Mouse (Mus musculus): ENCODE measurements at regions not wholly inside any gene's neighbourhood (a gene's known extent, or its start where the extent isn't known, plus 50 kb on each side); places are given as distances from the start of the nearest gene placed in this dataset.

DNA sequence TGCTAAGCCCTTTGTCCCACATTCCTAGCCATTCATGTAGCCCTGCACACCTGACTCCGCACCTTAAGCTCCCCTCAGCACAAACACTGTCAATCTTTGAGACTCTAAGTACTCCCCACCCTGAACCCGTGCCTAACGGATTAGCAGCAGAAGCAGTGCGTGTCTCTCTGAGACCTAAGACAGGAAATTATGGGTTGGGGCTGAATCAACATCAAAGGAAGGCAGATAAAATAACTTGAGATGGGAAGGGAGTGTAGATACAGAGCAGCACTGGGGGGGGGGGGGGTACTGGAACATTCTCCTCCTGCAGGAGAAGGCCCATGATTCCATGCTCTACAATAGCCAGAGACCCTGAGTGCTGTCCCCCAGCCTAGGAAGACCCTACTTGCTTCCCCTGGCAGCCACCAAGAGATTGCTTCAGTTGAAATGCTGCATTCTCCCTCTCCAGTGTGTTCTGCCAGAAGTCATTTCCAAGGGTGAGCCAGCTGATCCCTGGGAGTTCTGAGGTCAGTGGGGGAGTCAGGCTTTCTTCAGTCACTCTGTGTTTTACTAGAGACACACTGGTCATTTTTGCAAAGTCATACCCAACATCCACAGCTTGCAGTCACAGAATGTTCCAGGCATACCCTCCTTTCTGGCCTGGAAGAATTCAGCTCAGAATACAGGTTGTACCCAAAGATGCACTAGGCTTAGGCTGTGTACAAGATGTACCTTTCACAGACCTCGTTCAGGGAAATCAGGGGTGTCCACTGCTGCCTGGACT lies 71.4 kb downstream of the Rhob start:
- H3K4me3 ChIP-seq = no peak overlapping the region
- no peak for TF ChIP-seq CTCF (conservative IDR thresholded peaks at IDR 0.05)
- no peak for DNase-seq (ENCODE audit: low spot score in 2 of 2)
- H3K27ac ChIP-seq = no peak overlapping the region

DNA sequence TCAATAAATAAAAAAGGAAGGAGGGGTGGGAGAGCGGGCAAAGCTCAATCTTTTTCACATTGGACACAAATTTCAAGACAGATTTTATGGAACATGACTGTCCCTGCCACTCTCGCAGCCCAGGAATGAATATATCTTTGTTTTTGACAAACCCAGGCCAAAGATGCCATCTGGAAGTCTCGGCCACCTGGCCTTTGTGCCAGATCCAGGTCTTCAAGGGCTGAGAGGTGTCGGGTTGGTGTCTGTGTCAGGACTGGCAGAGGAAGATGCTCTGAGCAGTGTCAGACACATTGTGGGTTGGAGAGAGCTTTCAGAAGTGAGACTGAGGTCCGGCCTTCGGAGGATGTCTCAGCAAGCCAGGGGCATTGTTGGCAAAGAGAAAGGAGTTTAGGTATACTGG lies 75.3 kb downstream of the Rhob start:
- Histone ChIP-seq H3K4me3 (no peak overlapping the region), H3K27ac (no peak overlapping the region)
- no peak for DNase-seq (ENCODE audit: low spot score in 2 of 2)

GRCm38 (mm10) chr12:8422676-8423075 lies 77.1 kb downstream of the Rhob start:
- DNase-seq (ENCODE audit: low spot score in 2 of 2) = no peak
- H3K27ac ChIP-seq = peak overlapping the region; percentile 89
- TF ChIP-seq CTCF (conservative IDR thresholded peaks at IDR 0.05) = no peak

More for the DNA sequence above, 75.3 kb downstream of the Rhob start:
- no peak for TF ChIP-seq CTCF (conservative IDR thresholded peaks at IDR 0.05)

GRCm38 (mm10) chr12:8421271-8421567 lies 78.6 kb downstream of the Rhob start:
- Histone ChIP-seq H3K27ac (no peak overlapping the region), H3K4me3 (no peak overlapping the region)
- no peak for DNase-seq (ENCODE audit: low spot score in 2 of 2)
- no peak for TF ChIP-seq CTCF (conservative IDR thresholded peaks at IDR 0.05)

More at GRCm38 (mm10) chr12:8422676-8423075, 77.1 kb downstream of the Rhob start:
- H3K4me3 ChIP-seq = no peak overlapping the region

GRCm38 (mm10) chr12:8420511-8421270 lies 79.1 kb downstream of the Rhob start:
- no peak for TF ChIP-seq CTCF (conservative IDR thresholded peaks at IDR 0.05)
- no peak for DNase-seq (ENCODE audit: low spot score in 2 of 2)

DNA sequence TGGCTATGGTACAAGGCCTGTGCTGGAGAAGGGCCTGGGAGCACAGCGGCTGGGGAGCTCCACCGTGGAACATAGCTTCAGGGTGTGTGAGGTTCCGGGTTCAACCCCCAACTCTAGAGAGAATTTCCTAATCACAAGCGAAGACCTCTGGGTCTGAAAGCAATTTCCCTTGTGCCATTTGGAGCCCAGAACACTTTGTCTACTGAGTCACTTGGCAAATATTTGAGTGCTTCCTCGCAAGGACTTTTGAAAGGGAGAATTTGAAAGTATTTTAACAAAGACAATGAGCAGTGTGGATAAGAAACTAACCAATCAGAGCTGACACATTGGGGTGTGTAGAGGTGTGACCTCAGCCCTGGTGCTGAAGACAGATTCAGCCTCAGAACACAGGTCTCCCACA lies 80.9 kb downstream of the Rhob start:
- Histone ChIP-seq H3K27ac (no peak overlapping the region), H3K4me3 (no peak overlapping the region)
- no peak for DNase-seq (ENCODE audit: low spot score in 2 of 2)
- no peak for TF ChIP-seq CTCF (conservative IDR thresholded peaks at IDR 0.05)

More at GRCm38 (mm10) chr12:8420511-8421270, 79.1 kb downstream of the Rhob start:
- no peak overlapping the region for H3K27ac ChIP-seq
- no peak overlapping the region for H3K4me3 ChIP-seq

DNA sequence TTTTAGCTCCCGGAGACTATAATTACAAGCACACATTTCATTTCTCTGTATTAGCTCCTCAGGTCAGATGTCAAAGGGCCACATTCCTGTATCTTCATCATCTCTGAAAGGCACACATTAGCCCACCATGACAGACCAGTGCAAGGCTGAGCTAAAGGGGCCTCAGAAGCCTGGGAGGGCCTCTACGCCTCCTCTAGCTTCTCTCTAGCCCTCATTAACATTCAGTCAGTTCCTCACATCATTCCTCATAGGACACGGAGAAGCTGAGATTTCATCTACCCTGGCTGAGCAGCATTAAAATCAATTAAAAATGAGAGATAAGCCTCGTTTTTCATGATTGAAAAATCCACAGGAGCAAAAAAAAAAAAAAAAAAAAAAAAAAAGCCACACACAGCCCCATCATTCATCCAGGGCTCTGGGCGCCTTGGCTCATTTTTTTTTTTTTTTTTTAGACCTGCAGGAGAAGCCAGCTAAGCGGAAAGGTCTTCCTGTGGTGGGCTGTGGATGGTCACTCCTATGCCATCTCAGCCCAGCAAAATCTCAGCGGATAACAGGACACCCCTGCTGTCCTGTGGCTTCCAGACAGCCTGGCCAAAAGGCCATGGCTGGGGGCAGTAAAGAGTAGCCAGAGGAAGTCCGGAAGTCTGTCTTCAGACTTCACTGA lies 82.5 kb downstream of the Rhob start:
- Histone ChIP-seq H3K27ac (no peak overlapping the region), H3K4me3 (no peak overlapping the region)
- TF ChIP-seq CTCF (conservative IDR thresholded peaks at IDR 0.05) = no peak
- no peak for DNase-seq (ENCODE audit: low spot score in 2 of 2)

DNA sequence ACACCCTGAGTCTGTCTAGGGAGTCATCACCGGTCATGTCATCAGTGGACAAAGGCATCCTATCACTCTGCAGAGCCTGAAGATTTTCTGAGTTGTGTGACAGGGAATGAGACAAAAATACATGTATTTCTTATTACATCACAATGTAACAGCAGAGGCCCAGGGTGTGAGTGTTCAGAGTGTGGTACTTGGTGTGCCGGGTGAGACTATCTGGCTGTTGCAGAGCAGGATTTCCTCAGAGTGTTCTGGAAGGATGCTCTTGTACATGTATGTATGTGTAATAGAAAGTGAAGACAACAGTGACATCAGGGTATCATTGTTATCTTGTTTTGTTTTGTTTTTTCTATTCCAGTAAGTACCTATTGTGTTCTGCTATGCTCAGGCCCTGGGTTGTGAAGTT lies 87.7 kb downstream of the Rhob start:
- H3K27ac ChIP-seq = no peak overlapping the region
- DNase-seq (ENCODE audit: low spot score in 2 of 2) = no peak
- TF ChIP-seq CTCF (conservative IDR thresholded peaks at IDR 0.05) = no peak
- no peak overlapping the region for H3K4me3 ChIP-seq

DNA sequence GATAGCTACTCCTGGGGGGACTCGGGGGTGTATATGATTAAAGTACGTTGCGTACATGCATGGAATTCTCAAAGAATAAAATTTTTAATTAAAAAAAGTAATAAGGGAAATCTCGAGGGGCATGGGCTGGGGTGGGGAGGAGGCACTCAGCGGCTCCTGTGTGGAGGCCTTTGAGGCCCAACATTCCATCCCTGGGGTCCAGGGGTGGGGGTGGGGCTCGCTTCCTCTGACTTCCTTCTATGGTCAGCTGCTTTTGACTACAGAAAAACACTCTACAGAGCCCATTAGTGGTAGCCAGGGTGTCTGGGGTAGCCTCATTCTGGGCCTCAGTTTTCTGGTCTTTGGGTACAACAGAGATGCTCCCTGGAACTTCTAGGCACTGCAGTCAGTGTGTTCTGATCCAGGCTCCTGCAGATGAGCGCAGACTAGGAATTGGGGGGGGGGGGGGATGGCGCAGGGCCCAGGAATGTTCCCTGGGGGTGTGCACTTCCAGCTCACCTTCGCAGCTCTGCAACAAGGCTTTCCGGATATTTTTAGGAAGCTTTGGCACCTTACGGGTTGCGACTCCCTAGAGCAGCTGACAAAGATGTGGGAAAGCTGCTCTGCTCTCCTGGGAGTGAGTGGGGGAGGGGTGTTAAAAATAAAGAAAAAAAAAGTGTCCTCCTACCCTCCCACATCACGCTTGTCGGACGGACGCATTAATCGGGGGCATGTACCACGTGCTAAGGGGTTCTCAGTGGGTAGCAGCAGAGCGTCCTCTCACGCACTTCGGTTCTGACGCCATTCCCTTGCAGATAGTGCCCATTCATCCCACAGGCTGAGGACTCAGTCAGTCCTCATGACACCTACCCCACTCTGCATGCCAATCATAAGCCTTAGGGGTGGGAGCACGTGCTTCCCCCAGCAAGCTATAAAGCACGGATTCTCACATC lies 89.1 kb downstream of the Rhob start:
- no peak overlapping the region for H3K27ac ChIP-seq
- no peak overlapping the region for H3K4me3 ChIP-seq
- TF ChIP-seq CTCF (conservative IDR thresholded peaks at IDR 0.05) = no peak
- no peak for DNase-seq (ENCODE audit: low spot score in 2 of 2)

GRCm38 (mm10) chr12:8402084-8402483 lies 88.9 kb downstream of the Hs1bp3 start:
- TF ChIP-seq CTCF (conservative IDR thresholded peaks at IDR 0.05) = no peak
- no peak for DNase-seq (ENCODE audit: low spot score in 2 of 2)
- H3K27ac ChIP-seq = 0 out of 2 replicates have a peak overlapping the region, but pooled peaks have one; percentile 39
- H3K4me3 ChIP-seq = no peak overlapping the region

GRCm38 (mm10) chr12:8401376-8401775 lies 88.1 kb downstream of the Hs1bp3 start:
- TF ChIP-seq CTCF (conservative IDR thresholded peaks at IDR 0.05) = no peak
- H3K4me3 ChIP-seq = no peak overlapping the region
- peak overlapping the region; percentile 52; the same call in 1 of the 2 replicates for H3K27ac ChIP-seq
- no peak for DNase-seq (ENCODE audit: low spot score in 2 of 2)

DNA sequence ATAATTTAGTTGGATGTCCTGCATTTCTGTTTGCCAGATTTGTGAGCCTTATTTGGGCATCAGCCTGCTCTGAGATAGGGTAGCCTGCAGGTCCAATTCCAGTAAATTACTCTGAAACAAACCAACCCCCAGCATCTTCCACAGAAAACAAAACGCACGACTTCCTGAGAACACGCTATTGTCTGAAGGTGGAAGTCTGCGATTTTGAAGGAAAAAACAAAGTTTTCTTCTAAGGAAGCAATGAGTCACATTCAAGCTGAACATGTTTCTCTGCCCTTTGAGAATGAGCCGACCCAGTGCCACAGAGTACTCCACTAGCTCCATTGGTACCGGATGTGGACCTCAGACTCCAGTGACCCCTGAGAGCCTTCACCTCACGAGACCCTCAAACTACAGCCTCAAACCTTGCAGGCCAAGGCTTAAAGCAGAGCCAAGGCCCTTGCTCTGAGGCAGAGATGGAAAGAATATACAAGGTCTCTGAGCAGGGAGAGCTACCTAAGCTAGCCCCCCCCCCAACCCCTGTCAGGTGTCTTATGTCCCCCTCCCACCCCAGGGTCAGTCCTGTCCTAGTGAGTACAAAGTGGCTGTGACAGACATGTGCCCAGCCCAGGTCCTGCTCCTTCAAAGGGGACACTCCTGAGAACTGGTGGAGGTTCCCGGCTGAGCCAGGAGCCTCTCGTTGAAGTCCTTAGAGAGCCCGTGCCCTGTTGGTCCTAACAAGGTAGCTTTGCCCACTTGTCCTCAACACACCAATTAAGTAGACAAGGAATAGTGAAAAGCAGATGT lies 87.3 kb downstream of the Hs1bp3 start:
- Histone ChIP-seq H3K27ac (peak overlapping the region; percentile 55; the same call in 1 of the 2 replicates), H3K4me3 (no peak overlapping the region)
- no peak for DNase-seq (ENCODE audit: low spot score in 2 of 2)
- no peak for TF ChIP-seq CTCF (conservative IDR thresholded peaks at IDR 0.05)

Data from layer of hippocampus, adult 2 months (tissue).